Mouse (Mus musculus): ENCODE results near the gene Mtmr3. TPM values are rescaled to one million over a fixed set of nuclear protein-coding genes. Genes with fewer than 3 reads are reported as not detected.
A peak's percentile ranks its signal among the peaks of the same experiment; 100 is the strongest.
"Not testable (repeated sequence)": the region's sequence is repeated elsewhere in the genome, so short reads cannot be mapped to it uniquely, and the experiment has no call there.

Gene Mtmr3
- total and polyA plus RNA-seq, 2 experiments: 12.4 to 19.4 TPM

DNA sequence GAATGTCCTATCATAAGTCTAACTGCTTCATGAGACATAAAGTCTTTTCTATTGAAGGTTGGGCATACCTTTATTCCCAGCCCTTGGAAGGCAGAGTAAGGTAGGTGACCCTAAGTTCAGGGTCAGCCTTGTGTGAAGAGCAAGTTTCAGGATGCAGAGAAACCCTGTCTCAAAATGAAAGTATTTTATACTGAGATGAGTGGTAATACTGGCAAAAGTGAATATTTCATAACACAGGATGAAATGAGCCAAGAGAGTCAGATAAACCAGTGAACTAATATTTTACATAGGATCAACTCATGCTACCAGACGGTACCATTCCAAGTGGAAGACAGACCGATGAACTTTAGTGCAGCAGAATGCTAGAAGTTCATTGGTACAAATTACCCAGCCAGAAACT, 3.7 kb upstream of the Mtmr3 start:
- Histone ChIP-seq H3K4me1 (ENCODE audit: control insufficient read depth, insufficient read depth, low read length) (peaks cover 1% of the 10 kb centered on the region; the same call in 1 of the 2 replicates), H3K4me3 (ENCODE audit: insufficient read depth, low read depth, low read length) (no peak overlapping the region), H3K9ac (ENCODE audit: low read depth, low read length) (no peak overlapping the region), H3K79me2 (ENCODE audit: control insufficient read depth, insufficient read depth, low read length) (peaks cover 6% of the 10 kb centered on the region; the same call in 1 of the 2 replicates), H3K27ac (replicated peaks; ENCODE audit: insufficient read depth, low read depth, low read length) (no peak overlapping the region), H3K36me3 (ENCODE audit: control insufficient read depth, insufficient read depth, low read length) (no peaks in the 10 kb centered on the region), H3K27me3 (ENCODE audit: control insufficient read depth, insufficient read depth, low read length) (no peaks in the 10 kb centered on the region)
- TF ChIP-seq CTCF (IDR thresholded peaks at IDR 0.05; ENCODE audit: low read depth, low read length): no peak
- no peak for TF ChIP-seq POLR2A (IDR thresholded peaks at IDR 0.05; ENCODE audit: extremely low read depth, insufficient read depth, low read length)
- no peak for DNase-seq (ENCODE audit: extremely low read depth, low read depth, low spot score)
- 47% methylated on average over 2 of the region's 2 CpGs for WGBS

DNA sequence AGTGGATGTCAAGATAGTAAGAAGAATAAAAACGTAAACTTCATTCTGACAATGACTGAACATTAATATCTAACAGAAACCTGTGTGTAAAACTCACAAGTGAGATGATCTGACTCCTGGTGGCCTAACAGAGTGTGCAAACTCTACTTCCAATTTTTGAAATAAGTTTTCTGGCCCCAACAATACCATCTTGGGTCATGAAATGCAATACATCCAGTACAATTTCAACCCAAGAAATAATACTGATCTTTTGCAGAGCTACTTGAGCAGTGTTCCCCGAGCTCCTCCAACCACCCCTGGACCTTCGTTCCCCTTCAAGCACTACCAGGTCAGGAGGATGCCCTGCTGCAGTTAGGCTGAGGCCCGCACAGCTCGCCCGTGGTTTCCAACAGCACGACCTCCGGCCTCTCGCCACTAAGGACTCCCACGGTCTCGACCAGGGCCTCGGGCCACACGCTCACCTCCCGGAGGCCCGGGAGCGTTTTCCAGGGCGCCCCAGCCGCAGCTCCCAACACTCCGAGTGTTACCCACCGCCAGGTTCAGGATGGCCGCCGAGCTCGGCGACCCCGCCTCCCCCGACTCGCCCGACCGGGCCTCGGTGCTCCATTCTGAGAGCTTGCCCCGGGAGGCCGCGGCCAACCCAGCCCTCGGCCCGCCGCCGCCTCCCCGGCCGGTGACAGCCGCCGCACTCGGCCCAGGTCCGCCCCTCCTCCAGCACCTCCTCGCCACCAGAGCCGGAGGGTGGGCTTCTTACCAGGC, 635 bp downstream of the Mtmr3 start:
- Histone ChIP-seq H3K4me3 (ENCODE audit: insufficient read depth, low read depth, low read length) (peak overlapping the region; percentile 78), H3K9ac (ENCODE audit: low read depth, low read length) (peak overlapping the region; percentile 99), H3K79me2 (ENCODE audit: control insufficient read depth, insufficient read depth, low read length) (peaks cover 26% of the 10 kb centered on the region), H3K36me3 (ENCODE audit: control insufficient read depth, insufficient read depth, low read length) (no peaks in the 10 kb centered on the region), H3K4me1 (ENCODE audit: control insufficient read depth, insufficient read depth, low read length) (peaks cover 16% of the 10 kb centered on the region), H3K27ac (replicated peaks; ENCODE audit: insufficient read depth, low read depth, low read length) (peak overlapping the region; percentile 89), H3K27me3 (ENCODE audit: control insufficient read depth, insufficient read depth, low read length) (no peaks in the 10 kb centered on the region)
- WGBS: under 1% methylated on average over 39 of the region's 45 CpGs
- peak; percentile 54 for DNase-seq (ENCODE audit: extremely low read depth, low read depth, low spot score)
- TF ChIP-seq CTCF (IDR thresholded peaks at IDR 0.05; ENCODE audit: low read depth, low read length): no peak
- no peak for TF ChIP-seq POLR2A (IDR thresholded peaks at IDR 0.05; ENCODE audit: extremely low read depth, insufficient read depth, low read length)

DNA sequence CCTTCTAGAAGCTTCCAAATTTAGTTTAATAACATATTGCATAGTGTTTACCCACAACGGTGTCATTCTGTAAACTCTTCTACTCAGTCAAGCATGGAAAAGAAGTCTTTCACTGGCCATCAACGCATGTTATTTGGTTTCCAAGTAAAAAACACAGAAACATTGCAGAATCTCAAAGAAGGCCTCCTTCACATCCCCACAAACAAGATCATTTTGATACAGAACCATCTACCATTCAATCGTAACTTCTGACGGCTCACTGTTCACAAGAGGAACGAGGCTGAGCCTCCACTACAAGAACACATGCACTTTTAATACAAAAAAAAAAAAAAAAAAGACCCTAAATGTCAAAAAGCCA, 1.2 kb downstream of the Mtmr3 start:
- DNase-seq (ENCODE audit: extremely low read depth, low read depth, low spot score): peak; percentile 31
- TF ChIP-seq CTCF (IDR thresholded peaks at IDR 0.05; ENCODE audit: low read depth, low read length): no peak
- no peak for TF ChIP-seq POLR2A (IDR thresholded peaks at IDR 0.05; ENCODE audit: extremely low read depth, insufficient read depth, low read length)
- Histone ChIP-seq H3K36me3 (ENCODE audit: control insufficient read depth, insufficient read depth, low read length) (no peaks in the 10 kb centered on the region), H3K27me3 (ENCODE audit: control insufficient read depth, insufficient read depth, low read length) (no peaks in the 10 kb centered on the region), H3K4me3 (ENCODE audit: insufficient read depth, low read depth, low read length) (peak overlapping the region; percentile 26; the same call in 1 of the 2 replicates), H3K9ac (ENCODE audit: low read depth, low read length) (no peak overlapping the region; the same call in 1 of the 2 replicates), H3K27ac (replicated peaks; ENCODE audit: insufficient read depth, low read depth, low read length) (no peak overlapping the region), H3K79me2 (ENCODE audit: control insufficient read depth, insufficient read depth, low read length) (peaks cover 29% of the 10 kb centered on the region), H3K4me1 (ENCODE audit: control insufficient read depth, insufficient read depth, low read length) (peaks cover 16% of the 10 kb centered on the region)
- WGBS: 4% methylated on average over 5 of the region's 5 CpGs

DNA sequence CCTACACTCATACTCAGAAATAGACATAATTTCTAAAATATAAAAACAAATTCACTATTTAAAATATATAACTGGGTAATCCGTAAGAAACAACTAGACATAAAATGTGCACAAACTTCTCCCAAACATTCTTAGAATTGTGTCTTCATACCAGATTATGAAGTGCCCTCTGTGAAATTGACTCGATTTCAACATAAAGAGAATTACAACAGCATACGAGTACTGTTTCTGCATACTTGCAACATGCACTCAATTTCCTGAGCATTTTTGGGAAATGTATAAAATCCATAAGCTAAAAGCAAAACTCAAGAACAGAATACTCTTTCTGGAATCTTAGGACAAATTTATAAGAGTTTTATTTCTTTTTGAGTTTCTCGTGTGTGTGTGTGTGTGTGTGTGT, 2.9 kb downstream of the Mtmr3 start:
- H3K4me3 ChIP-seq (ENCODE audit: insufficient read depth, low read depth, low read length): no peak overlapping the region
- no peaks in the 10 kb centered on the region for H3K27me3 ChIP-seq (ENCODE audit: control insufficient read depth, insufficient read depth, low read length)
- H3K9ac ChIP-seq (ENCODE audit: low read depth, low read length): no peak overlapping the region
- peaks cover 33% of the 10 kb centered on the region for H3K79me2 ChIP-seq (ENCODE audit: control insufficient read depth, insufficient read depth, low read length)
- TF ChIP-seq POLR2A (IDR thresholded peaks at IDR 0.05; ENCODE audit: extremely low read depth, insufficient read depth, low read length): no peak
- TF ChIP-seq CTCF (IDR thresholded peaks at IDR 0.05; ENCODE audit: low read depth, low read length): no peak
- H3K4me1 ChIP-seq (ENCODE audit: control insufficient read depth, insufficient read depth, low read length): peaks cover 16% of the 10 kb centered on the region
- H3K27ac ChIP-seq (replicated peaks; ENCODE audit: insufficient read depth, low read depth, low read length): no peak overlapping the region
- 58% methylated on average over 4 of the region's 4 CpGs for WGBS
- H3K36me3 ChIP-seq (ENCODE audit: control insufficient read depth, insufficient read depth, low read length): 0 out of 2 replicates have a peak, but pooled peaks cover 2% of the 10 kb centered on the region
- peak; percentile 30 for DNase-seq (ENCODE audit: extremely low read depth, low read depth, low spot score)

GRCm38 (mm10) chr11:4578682-4579081, 16.0 kb downstream of the Mtmr3 start:
- H3K9ac ChIP-seq (ENCODE audit: low read depth, low read length): no peak overlapping the region
- DNase-seq (ENCODE audit: extremely low read depth, low read depth, low spot score): peak; percentile 63
- H3K4me1 ChIP-seq (ENCODE audit: control insufficient read depth, insufficient read depth, low read length): peaks cover 1% of the 10 kb centered on the region; the same call in 1 of the 2 replicates
- H3K27me3 ChIP-seq (ENCODE audit: control insufficient read depth, insufficient read depth, low read length): no peaks in the 10 kb centered on the region
- H3K36me3 ChIP-seq (ENCODE audit: control insufficient read depth, insufficient read depth, low read length): no peaks in the 10 kb centered on the region
- H3K27ac ChIP-seq (replicated peaks; ENCODE audit: insufficient read depth, low read depth, low read length): no peak overlapping the region
- peaks cover 18% of the 10 kb centered on the region for H3K79me2 ChIP-seq (ENCODE audit: control insufficient read depth, insufficient read depth, low read length)
- 28% methylated on average over 2 of the region's 2 CpGs for WGBS
- no peak for TF ChIP-seq CTCF (IDR thresholded peaks at IDR 0.05; ENCODE audit: low read depth, low read length)
- TF ChIP-seq POLR2A (IDR thresholded peaks at IDR 0.05; ENCODE audit: extremely low read depth, insufficient read depth, low read length): no peak
- no peak overlapping the region for H3K4me3 ChIP-seq (ENCODE audit: insufficient read depth, low read depth, low read length)

DNA sequence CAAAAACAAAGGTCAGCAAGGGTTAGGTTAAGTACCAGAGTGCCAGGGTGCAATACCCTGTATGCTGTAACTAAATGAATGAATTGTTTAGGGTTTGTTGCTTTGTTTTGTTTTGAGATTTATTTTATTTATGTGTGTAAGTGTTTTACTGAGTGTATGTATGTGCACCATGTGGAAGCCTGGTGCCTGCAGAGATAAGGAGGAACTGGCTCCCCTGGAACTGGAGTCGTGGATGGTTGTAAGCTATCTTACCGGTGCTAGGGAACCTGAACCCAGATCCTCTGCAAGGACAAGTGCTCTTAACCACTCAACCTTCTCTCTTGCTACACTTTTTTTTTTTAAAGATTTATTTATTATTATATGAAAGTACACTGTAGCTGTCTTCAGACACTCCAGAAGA, 17.6 kb downstream of the Mtmr3 start:
- Histone ChIP-seq H3K27me3 (ENCODE audit: control insufficient read depth, insufficient read depth, low read length) (no peaks in the 10 kb centered on the region), H3K27ac (replicated peaks; ENCODE audit: insufficient read depth, low read depth, low read length) (no peak overlapping the region), H3K4me3 (ENCODE audit: insufficient read depth, low read depth, low read length) (no peak overlapping the region), H3K9ac (ENCODE audit: low read depth, low read length) (no peak overlapping the region), H3K79me2 (ENCODE audit: control insufficient read depth, insufficient read depth, low read length) (peaks cover 16% of the 10 kb centered on the region; the same call in 1 of the 2 replicates), H3K4me1 (ENCODE audit: control insufficient read depth, insufficient read depth, low read length) (peaks cover 1% of the 10 kb centered on the region; the same call in 1 of the 2 replicates), H3K36me3 (ENCODE audit: control insufficient read depth, insufficient read depth, low read length) (no peaks in the 10 kb centered on the region)
- 85% methylated on average over 2 of the region's 2 CpGs for WGBS
- no peak for DNase-seq (ENCODE audit: extremely low read depth, low read depth, low spot score)
- TF ChIP-seq POLR2A (IDR thresholded peaks at IDR 0.05; ENCODE audit: extremely low read depth, insufficient read depth, low read length) (no peak), CTCF (IDR thresholded peaks at IDR 0.05; ENCODE audit: low read depth, low read length) (no peak)

GRCm38 (mm10) chr11:4576090-4576732, 18.5 kb downstream of the Mtmr3 start:
- peaks cover 22% of the 10 kb centered on the region; the same call in 1 of the 2 replicates for H3K79me2 ChIP-seq (ENCODE audit: control insufficient read depth, insufficient read depth, low read length)
- H3K4me1 ChIP-seq (ENCODE audit: control insufficient read depth, insufficient read depth, low read length); DNase-seq (ENCODE audit: extremely low read depth, low read depth, low spot score); H3K27ac ChIP-seq (replicated peaks; ENCODE audit: insufficient read depth, low read depth, low read length); H3K9ac ChIP-seq (ENCODE audit: low read depth, low read length); H3K4me3 ChIP-seq (ENCODE audit: insufficient read depth, low read depth, low read length); H3K36me3 ChIP-seq (ENCODE audit: control insufficient read depth, insufficient read depth, low read length); H3K27me3 ChIP-seq (ENCODE audit: control insufficient read depth, insufficient read depth, low read length): not testable (repeated sequence)
- 84% methylated on average over 2 of the region's 2 CpGs for WGBS

Data from liver, adult 2 months (tissue).